Mouse (Mus musculus): ENCODE data around the gene Btbd8.
A peak's percentile ranks its signal among the peaks of the same experiment; 100 is the strongest.

Btbd8 gene

GRCm38 (mm10) chr5:107516087-107516486, 78.3 kb downstream of the Btbd8 start:
- no peak for DNase-seq (ENCODE audit: low spot score)

DNA sequence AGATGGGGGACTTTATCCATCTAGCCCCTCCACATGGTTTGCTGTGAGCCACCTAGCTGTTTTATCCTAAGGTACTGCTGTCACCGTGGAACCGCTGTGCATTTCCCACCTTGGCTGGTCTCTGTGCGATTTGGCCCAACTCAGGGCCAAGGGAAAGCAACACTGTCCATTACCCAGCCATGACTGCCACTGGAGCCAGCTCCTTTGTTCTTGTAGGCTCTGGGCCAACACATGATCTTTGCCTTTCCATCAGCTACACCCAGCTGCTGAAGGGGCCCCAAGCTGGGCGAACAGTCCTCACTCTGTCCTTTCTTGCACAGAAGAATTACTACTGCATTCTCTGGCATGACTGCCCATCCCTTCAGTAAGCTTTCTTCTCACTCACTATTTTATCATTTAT, 80.8 kb downstream of the Btbd8 start:
- no peak for DNase-seq (ENCODE audit: low spot score)

GRCm38 (mm10) chr5:107521386-107521785, 83.6 kb downstream of the Btbd8 start:
- no peak for DNase-seq (ENCODE audit: low spot score)

GRCm38 (mm10) chr5:107521897-107522296, 84.1 kb downstream of the Btbd8 start:
- peak; percentile 62 for DNase-seq (ENCODE audit: low spot score)

DNA sequence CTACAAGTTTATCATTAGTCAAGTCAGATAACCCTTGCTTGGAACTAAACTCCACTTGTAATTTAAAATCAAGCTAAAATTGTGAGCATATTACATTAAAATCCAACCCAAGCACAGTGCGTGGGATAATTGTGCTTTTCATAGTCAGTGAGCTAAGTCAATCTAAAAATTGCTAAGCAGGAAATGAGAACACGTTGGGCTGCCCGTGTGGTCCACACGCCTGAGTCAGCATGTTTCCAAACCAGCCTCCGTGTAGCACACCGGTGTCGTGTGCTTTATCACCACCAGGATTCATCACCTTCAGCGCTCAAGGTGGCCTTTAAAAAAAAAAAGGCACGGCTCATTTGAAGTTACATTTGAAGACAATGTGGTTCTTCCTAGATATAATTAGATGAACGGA, 86.5 kb downstream of the Btbd8 start:
- peak; percentile 53 for DNase-seq (ENCODE audit: low spot score)

DNA sequence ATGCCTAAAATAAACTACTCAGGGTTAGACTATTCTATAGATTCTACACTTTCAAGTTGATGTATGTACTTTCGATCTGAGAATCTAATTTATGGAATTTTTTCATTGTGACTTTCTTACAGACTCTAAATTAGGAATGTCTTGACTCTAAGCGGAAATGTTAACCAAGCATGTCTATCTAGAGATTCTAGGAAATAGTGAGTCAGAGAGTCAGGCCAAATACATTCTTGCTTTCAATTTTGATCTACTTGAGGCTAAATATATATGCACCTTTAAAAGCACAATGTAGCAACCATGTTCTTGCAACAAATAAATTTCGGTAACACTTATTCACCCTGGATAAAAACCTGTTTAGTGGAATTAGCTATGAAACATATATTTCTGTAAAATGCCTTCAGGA, 91.1 kb downstream of the Btbd8 start:
- no peak for DNase-seq (ENCODE audit: low spot score)

DNA sequence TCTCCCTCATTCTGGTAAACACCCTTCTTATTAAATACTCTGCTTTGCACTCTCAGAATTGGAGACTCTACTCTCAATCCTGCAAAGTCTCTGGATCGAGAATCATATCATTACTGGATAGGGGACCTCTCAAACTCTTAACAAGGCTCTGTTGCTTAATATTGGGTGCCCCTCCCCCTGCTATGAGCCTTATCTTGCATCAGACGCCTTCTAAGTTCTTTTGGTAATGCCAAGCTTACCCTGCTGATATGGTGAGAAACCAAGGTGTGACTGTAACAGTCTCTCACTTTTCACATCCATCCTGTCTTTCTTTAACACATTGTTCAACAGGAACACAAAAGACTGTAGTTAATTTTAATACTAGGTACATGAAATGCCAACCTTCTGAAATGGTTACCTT, 95.8 kb downstream of the Btbd8 start:
- DNase-seq (ENCODE audit: low spot score): no peak

DNA sequence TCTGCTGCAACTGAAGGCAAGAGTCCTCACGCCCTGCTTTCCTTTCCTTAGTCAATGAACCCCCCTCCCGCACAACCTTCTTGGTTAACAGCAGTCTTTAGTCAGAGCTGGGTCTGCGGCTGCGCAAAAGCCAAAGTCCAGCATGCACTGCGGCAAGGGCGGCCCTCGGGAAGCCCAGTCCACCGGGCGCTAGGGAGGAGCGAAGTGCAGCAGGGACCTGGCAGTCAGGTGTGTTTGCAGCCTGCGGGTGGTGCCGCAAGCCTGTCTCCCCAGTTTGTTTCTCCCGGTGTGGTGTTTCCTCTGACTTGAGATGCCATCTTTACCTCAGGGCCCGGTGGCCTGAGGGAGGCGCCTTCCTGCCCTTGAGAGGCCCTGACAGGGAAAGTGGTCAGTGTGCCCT, 96.8 kb downstream of the Btbd8 start, which contains the start of gene 1700028K03Rik:
Gene 1700028K03Rik, plus strand, starts transcription at position 129 of the 400 bp plus-strand sequence.
- no peak for DNase-seq (ENCODE audit: low spot score)

DNA sequence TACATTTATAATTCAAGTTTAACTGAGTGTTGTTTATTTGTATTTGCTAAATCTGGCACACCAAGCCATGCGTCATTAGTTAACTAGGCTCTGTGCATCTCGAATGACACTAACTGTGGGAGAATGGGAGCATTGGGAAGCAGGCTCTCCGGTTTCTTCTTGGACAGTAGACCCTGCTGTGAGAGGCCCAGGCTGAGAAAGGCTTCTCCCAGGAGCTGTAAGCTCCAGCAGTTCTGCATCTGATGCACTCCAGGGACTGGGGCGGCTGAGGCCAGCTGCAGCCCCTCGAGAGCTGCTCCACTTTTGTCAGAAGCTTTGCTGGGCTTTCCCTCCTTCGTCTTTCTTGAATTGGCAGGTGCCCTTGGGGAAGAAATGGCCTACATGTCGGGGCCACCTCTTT, 103.9 kb downstream of the Btbd8 start:
- no peak for DNase-seq (ENCODE audit: low spot score)

DNA sequence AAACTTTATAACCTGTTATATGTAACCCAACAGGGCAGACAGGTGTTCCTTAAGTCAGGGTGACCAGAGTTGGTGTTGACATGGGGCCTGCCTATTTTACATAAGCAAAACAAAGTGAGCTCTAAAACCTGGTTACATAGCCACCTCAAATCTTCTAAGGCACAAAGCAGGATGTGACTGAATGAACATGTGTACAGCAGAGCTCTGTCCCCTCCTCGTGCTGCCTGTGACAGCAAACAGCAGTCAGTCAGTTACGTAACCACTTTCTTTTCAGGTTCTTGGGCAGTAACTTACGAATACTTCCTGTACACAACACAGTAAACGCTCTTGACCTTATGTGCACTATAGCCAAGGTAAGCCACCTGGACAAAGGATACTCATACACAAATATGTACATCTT, 108.1 kb downstream of the Btbd8 start:
- no peak for DNase-seq (ENCODE audit: low spot score)

- DNase-seq (ENCODE audit: low spot score): no peak
Measured at GRCm38 (mm10) chr5:107547955-107548354, 110.2 kb downstream of the Btbd8 start.

GRCm38 (mm10) chr5:107548444-107548843, 110.6 kb downstream of the Btbd8 start:
- DNase-seq (ENCODE audit: low spot score): no peak

DNA sequence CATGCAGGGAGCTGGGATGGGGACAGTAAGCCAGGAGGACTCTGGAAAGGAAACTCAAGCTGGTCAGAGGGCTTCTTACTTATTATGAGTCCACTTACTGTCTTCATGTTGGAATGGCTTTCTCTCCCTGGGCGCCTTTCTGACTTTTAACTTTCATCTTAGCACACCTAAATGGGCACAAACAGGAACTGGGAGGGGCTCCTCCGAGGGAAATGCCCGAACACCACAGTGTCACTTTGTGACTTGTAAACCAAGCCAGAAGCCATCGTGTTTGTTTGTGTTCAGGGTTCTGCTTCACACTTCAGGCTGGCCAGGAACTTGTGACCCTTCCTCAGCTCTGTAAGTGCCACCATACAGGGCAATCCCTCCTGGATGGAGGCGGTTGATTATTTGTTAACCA, 116.5 kb downstream of the Btbd8 start:
- no peak for DNase-seq (ENCODE audit: low spot score)

GRCm38 (mm10) chr5:107556969-107557368, 119.2 kb downstream of the Btbd8 start:
- DNase-seq (ENCODE audit: low spot score): no peak
